11 mouse cellular contexts compared by ENCODE assay signal in the genomic region with DNA sequence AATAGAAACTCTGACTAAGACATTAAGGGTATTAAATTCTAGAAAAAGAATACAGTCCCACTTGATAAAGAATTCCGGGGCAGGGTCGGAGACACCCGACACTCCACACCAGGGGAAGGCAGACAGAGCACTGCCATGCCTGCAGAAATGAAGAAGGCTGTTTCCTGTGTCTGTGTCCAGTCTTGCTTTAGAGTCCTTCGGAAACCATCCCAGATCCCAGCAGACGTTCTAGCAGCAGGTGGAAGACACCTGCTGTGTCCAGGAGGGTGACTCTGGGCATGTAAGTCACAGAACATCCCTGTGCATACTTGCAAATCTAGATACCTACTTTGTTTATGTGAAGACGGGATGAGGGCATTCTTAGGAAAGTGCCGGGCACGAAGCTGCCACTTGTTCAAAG.
"Had no signal": no experiment of that assay in that cellular context is flagged by ENCODE, and none has a peak within 500 bp of the region (broad histone marks: within the 10 kb centered on the region; RNA-seq: fewer than 3 reads in every experiment).

No protein-coding gene starts in this region.

- DNase-seq: kidney, adult 9 months; kidney, postnatal 10 days; lung, adult 2 months; lung, postnatal 36 days; right cerebral cortex, postnatal 25 days; thymus, postnatal 36 days had no signal

- H3K4me2 ChIP-seq: limb, embryonic 13.5 days; midbrain, embryonic 15.5 days; neural tube, embryonic 12.5 days had no signal

- H3K9ac ChIP-seq: limb, embryonic 13.5 days; liver, embryonic 14.5 days; midbrain, embryonic 15.5 days; neural tube, embryonic 12.5 days had no signal

- H3K4me3 ChIP-seq: limb, embryonic 13.5 days; midbrain, embryonic 15.5 days; neural tube, embryonic 12.5 days had no signal

- H3K36me3 ChIP-seq: limb, embryonic 13.5 days; midbrain, embryonic 15.5 days; neural tube, embryonic 12.5 days had no signal

- H3K4me1 ChIP-seq: limb, embryonic 13.5 days; neural tube, embryonic 12.5 days had no signal

- H3K27ac ChIP-seq: limb, embryonic 13.5 days; liver, embryonic 14.5 days; midbrain, embryonic 15.5 days; neural tube, embryonic 12.5 days had no signal

- H3K9me3 ChIP-seq: midbrain, embryonic 15.5 days had no signal

- H3K27me3 ChIP-seq: limb, embryonic 13.5 days; midbrain, embryonic 15.5 days; neural tube, embryonic 12.5 days had no signal

- ATAC-seq: lung, postnatal 0 days; midbrain, embryonic 15.5 days had no signal
